Mouse (Mus musculus): ENCODE data around the gene Arid3a. TPM values are rescaled to one million over a fixed set of nuclear protein-coding genes. Genes with fewer than 3 reads are reported as not detected.

The Arid3a gene
- polyA plus RNA-seq, 1 experiment from 2014 or later, result 2.9 TPM

DNA sequence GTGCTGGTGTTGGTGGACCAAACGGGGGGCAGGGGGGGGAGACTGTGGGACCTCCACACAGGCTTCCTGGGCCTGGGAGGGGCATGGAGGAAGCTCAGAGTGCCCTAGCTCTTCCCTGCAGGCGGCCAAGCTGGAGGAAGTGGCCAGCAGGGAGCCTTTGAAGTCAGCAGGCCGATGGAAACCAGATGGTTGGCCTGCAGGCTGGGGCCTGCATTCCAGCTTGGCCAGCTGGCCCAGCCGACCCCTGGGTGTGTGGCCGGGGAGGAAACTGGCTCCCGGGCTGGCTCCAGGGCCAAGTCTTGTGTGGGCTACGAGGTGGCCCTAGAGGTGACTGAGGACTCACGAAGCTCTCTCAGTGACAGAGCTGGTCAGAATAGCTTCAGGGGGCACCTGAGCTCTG lies 5.9 kb downstream of the Arid3a start:
- ATAC-seq (replicated peaks), result no peak
- H3K27ac ChIP-seq, result peak overlapping the region; percentile 39; the same call in 1 of the 2 replicates
- no peaks in the 10 kb centered on the region for H3K27me3 ChIP-seq (replicated peaks)
- H3K9me3 ChIP-seq, result no peaks in the 10 kb centered on the region
- peaks cover 50% of the 10 kb centered on the region for H3K4me1 ChIP-seq
- H3K36me3 ChIP-seq (replicated peaks), result peaks cover 6% of the 10 kb centered on the region; the same call in 1 of the 2 replicates
- whole genome bisulfite sequencing, result 27% methylated on average over 8 of the region's 8 CpGs
- no peak overlapping the region for H3K4me3 ChIP-seq
- no peak overlapping the region for H3K4me2 ChIP-seq
- no peak overlapping the region for H3K9ac ChIP-seq

DNA sequence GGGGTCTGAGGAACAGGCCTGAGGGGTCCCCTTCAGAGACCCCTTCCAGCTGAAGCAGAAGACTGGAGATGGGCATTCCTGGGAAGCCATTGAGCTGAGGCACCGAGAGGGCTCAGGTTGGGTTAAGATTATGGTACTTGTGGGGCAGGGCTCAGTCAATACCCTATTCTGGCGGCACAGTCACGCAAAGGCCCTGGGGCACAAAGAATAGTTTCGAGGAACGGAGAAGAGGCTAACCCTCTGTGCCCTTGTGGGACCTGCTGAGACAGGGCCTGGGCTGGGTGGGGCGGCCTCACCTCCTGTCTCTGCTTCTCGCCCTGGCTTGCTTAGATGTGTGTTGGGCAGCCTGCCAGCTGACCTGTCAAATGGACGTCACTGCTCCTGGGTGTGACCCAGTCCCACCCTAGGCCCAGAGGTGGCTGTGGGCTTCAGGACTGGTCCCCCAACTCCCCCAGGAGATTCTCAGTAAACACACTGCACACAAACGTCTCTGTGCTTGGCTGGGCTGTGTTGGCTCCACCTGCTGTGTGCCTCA lies 6.4 kb downstream of the Arid3a start:
- no peak for ATAC-seq (replicated peaks)
- Histone ChIP-seq H3K36me3 (replicated peaks) (peaks cover 6% of the 10 kb centered on the region; the same call in 1 of the 2 replicates), H3K27me3 (replicated peaks) (no peaks in the 10 kb centered on the region), H3K4me1 (peaks cover 50% of the 10 kb centered on the region), H3K4me3 (no peak overlapping the region), H3K9me3 (no peaks in the 10 kb centered on the region), H3K4me2 (0 out of 2 replicates have a peak overlapping the region, but pooled peaks have one; percentile 2), H3K27ac (peak overlapping the region; percentile 42; the same call in 1 of the 2 replicates), H3K9ac (no peak overlapping the region)
- WGBS, result 69% methylated on average over 9 of the region's 9 CpGs

DNA sequence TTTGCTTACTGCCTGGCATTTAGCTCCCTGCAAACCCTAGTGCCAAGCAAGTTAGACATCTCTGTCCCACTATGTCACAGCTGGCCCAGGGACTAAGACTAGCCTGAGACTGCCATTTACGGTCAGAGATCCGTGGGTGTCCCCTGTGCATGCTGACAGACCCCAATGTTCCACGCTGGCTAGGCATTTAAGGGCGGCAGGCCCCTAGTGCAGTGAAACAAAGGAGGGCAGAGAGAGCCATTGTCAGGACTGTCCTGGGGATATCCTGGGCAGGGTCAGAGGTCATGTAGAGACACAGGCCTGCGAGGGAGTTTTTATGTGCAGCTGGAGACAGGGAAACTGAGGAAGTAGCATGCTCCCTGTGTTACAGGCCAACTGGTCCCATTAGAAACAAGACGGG lies 7.0 kb downstream of the Arid3a start:
- 36% methylated on average over 6 of the region's 6 CpGs for WGBS
- Histone ChIP-seq H3K27ac (peak overlapping the region; percentile 42; the same call in 1 of the 2 replicates), H3K4me1 (peaks cover 45% of the 10 kb centered on the region), H3K9me3 (no peaks in the 10 kb centered on the region), H3K4me2 (no peak overlapping the region), H3K36me3 (replicated peaks) (peaks cover 6% of the 10 kb centered on the region; the same call in 1 of the 2 replicates), H3K4me3 (no peak overlapping the region), H3K9ac (no peak overlapping the region), H3K27me3 (replicated peaks) (no peaks in the 10 kb centered on the region)
- no peak for ATAC-seq (replicated peaks)

DNA sequence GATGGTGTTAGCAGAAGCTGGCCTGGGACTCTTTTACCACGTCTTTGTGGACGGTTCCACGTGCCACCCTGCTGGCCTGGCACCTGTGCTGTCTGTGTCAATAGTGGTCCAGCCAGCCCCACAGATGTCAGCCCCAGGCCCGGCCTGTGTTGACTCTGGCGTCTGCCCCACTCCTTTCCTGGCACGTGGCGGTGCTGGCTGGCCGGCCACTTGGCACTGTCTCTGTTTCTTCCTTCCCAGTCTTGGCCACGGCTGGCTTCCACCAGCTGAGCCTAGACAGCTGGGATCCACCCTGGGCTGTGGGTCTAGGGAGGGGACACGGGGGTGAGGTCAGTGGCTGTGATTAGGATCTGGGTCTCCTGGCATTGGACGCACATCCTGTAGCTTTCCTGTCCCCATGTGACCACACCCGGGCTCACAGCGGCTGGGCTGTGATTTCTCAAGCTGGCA lies 7.5 kb downstream of the Arid3a start:
- Histone ChIP-seq H3K4me2 (no peak overlapping the region), H3K9me3 (no peaks in the 10 kb centered on the region), H3K4me3 (no peak overlapping the region), H3K9ac (no peak overlapping the region), H3K36me3 (replicated peaks) (peaks cover 6% of the 10 kb centered on the region; the same call in 1 of the 2 replicates), H3K27me3 (replicated peaks) (no peaks in the 10 kb centered on the region), H3K4me1 (peaks cover 41% of the 10 kb centered on the region), H3K27ac (0 out of 2 replicates have a peak overlapping the region, but pooled peaks have one; percentile 42)
- ATAC-seq (replicated peaks), result peak; percentile 20; the same call in 1 of the 2 replicates
- 71% methylated on average over 13 of the region's 13 CpGs for WGBS

DNA sequence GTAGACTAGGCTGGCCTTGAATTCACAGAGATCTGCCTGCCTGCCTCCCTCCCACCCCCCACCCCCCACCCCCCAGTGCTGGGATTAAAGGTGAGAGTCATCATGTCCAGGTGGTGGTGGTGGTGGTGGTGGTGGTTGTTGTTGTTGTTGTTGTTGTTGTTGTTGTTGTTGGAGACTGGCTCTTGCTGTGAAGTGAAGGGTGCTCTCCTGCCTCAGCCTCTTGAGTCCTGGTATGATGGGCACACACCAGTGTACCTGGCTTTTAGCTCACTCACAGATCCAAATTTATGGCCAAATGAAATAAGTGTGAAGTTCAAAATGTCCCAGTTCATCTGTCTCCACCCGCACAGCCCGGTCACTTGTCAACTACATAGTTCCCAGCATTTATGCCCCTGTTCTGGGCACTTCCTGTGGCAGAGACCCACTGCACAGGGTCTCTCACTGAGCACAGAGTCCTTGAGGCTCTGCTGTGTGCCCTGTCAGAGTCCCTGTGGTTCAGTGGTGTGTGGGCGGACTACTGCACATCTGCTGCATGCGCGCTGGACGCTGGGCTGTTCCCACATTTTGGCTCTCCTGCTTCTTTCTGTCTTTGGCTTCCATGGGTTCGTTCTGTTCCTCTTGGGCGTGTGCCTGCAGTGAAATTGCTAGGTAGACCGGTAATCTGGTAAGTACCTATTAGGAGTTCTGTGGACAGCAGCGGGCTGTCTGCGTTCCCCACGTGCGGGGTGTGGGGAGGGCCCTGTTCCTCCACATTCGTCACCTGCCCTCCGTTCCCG lies 8.1 kb downstream of the Arid3a start:
- ATAC-seq (replicated peaks), result no peak
- 0 out of 2 replicates have a peak overlapping the region, but pooled peaks have one; percentile 14 for H3K27ac ChIP-seq
- H3K4me1 ChIP-seq, result peaks cover 34% of the 10 kb centered on the region
- 90% methylated on average over 16 of the region's 16 CpGs for WGBS
- H3K4me3 ChIP-seq, result no peak overlapping the region
- H3K9ac ChIP-seq, result no peak overlapping the region
- H3K4me2 ChIP-seq, result no peak overlapping the region
- peaks cover 6% of the 10 kb centered on the region; the same call in 1 of the 2 replicates for H3K36me3 ChIP-seq (replicated peaks)
- H3K9me3 ChIP-seq, result no peaks in the 10 kb centered on the region
- H3K27me3 ChIP-seq (replicated peaks), result no peaks in the 10 kb centered on the region

DNA sequence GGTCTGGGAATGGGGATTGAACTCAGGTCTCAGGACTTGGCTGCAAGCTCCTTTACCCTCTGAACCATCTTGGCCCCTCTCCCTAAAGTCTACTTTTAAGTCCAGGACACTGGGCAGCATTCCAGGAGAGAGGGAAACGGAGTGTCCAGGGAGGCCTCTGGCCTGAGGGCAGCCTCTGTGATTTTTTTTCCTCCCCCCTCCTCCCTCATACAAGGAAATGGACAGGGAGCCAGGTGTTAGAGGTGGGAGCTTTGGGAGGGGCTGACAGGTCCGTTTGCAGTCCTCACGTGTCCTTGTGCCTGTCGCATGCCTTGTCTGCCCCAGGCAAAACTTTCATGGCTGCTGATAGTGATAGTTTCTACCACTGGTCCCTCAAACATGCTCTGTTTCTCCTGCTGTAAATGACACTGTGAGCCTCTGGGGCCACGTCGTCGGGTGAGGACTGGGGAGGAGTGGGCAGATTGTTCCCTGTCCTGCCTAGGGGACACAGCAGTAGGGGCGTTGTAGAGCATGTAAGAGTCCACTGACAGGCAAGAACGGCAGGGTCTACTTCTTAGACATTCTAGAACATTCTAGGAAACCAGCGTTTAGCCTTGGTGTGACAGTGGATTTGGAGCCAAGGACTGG lies 9.6 kb downstream of the Arid3a start:
- 73% methylated on average over 10 of the region's 10 CpGs for WGBS
- ATAC-seq (replicated peaks), result no peak
- no peak overlapping the region for H3K4me2 ChIP-seq

DNA sequence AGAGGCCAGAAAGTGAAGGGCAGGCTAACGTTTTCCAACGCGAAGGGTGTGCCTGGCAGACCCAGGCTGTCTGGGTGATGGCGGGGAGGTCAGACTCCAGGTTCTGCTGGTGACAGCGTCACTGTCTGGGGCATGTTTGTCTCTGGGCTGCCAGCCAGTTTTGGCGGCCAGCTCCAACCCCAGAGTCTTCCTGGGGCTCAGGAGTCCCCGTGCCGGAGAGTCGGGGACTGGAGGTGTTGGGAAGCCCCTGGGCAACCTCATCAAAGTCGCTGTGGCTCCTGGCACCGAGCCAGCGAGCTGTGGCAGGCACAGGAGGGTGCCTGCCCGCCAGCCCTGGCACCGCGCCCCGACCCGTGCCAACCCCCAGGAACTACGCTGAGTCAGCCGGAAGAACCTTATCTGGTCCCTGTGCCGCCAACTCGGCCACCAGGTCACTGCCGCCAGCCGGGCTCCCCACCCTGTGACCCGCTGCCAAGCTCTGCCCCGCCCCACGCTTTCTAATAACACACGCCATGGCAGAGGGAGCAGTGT lies 10.1 kb downstream of the Arid3a start:
- Histone ChIP-seq H3K9me3 (no peaks in the 10 kb centered on the region), H3K4me3 (no peak overlapping the region), H3K27me3 (replicated peaks) (no peaks in the 10 kb centered on the region), H3K27ac (0 out of 2 replicates have a peak overlapping the region, but pooled peaks have one; percentile 12), H3K4me1 (peaks cover 34% of the 10 kb centered on the region), H3K9ac (no peak overlapping the region), H3K36me3 (replicated peaks) (no peaks in the 10 kb centered on the region; the same call in 1 of the 2 replicates), H3K4me2 (no peak overlapping the region)
- no peak for ATAC-seq (replicated peaks)
- WGBS, result 60% methylated on average over 27 of the region's 27 CpGs

More for the DNA sequence above, 9.6 kb downstream of the Arid3a start:
- Histone ChIP-seq H3K9me3 (no peaks in the 10 kb centered on the region), H3K4me1 (peaks cover 34% of the 10 kb centered on the region), H3K27me3 (replicated peaks) (no peaks in the 10 kb centered on the region), H3K27ac (0 out of 2 replicates have a peak overlapping the region, but pooled peaks have one; percentile 12), H3K9ac (no peak overlapping the region), H3K36me3 (replicated peaks) (peaks cover 1% of the 10 kb centered on the region; the same call in 1 of the 2 replicates), H3K4me3 (no peak overlapping the region)

DNA sequence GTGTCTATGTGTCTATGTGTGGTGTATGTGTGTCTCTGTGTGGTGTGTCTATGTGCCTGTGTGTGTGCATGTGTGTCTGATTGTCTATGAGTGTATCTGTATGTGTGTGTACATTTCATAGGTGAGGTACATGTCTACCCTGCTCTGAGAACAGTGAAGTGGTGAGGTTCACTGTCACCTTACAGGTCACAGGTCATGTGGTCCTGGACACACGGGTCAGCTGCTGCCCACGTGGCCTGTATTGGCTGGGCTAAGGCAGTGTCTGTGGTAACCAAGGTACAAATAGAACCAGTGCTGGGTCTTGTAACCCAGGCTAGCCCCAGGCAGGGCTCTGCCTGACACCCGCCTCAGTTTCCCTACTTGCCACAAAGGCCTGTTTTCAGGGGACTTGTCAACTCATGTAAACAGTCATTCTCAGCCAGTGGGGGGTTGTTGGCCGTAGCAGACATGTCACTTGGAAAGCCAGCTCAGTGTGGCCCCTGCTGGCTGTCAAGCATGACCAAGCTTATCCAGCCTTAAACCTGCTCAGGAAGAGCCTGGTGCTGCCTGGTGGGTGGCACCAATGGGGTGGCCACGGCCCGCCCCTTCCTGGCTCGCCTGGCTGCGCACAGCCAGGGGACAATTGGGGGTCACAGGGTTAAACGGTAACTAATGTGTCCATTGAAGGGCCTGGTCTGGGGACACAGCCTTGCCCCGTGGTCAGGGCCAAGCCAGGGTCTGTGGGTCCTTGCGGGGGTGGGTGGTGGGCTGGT lies 11.1 kb downstream of the Arid3a start:
- Histone ChIP-seq H3K27me3 (replicated peaks) (no peaks in the 10 kb centered on the region), H3K27ac (no peak overlapping the region), H3K9me3 (no peaks in the 10 kb centered on the region), H3K9ac (no peak overlapping the region), H3K4me3 (no peak overlapping the region), H3K4me1 (peaks cover 26% of the 10 kb centered on the region), H3K4me2 (no peak overlapping the region), H3K36me3 (replicated peaks) (no peaks in the 10 kb centered on the region; the same call in 1 of the 2 replicates)
- no peak for ATAC-seq (replicated peaks)
- 49% methylated on average over 11 of the region's 11 CpGs for WGBS

DNA sequence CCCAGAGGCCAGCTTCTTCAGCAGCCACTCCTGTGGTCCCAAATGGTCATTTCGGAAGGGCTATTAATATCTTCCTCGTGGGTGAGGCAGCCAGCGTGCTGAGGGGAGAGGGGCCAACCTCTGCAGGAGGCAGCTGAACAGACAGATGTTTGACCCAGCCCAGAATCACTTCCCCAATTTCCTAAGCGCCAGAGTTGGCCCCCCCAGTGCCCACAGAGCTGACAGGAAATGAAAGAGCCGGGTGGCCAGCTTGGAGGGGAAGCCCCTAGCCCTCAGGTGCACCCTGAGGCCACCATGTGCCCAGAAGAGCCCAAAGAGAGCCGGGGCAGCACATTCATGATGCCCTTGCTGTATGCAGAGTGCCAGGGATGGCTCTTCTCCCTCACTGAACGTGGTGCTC lies 13.9 kb downstream of the Arid3a start:
- no peak overlapping the region for H3K4me3 ChIP-seq
- H3K9me3 ChIP-seq, result no peaks in the 10 kb centered on the region
- WGBS, result 75% methylated on average over 7 of the region's 7 CpGs
- no peak for ATAC-seq (replicated peaks)
- no peak overlapping the region for H3K27ac ChIP-seq
- no peaks in the 10 kb centered on the region for H3K27me3 ChIP-seq (replicated peaks)
- H3K9ac ChIP-seq, result no peak overlapping the region
- no peaks in the 10 kb centered on the region for H3K36me3 ChIP-seq (replicated peaks)
- H3K4me1 ChIP-seq, result peaks cover 16% of the 10 kb centered on the region
- no peak overlapping the region for H3K4me2 ChIP-seq

DNA sequence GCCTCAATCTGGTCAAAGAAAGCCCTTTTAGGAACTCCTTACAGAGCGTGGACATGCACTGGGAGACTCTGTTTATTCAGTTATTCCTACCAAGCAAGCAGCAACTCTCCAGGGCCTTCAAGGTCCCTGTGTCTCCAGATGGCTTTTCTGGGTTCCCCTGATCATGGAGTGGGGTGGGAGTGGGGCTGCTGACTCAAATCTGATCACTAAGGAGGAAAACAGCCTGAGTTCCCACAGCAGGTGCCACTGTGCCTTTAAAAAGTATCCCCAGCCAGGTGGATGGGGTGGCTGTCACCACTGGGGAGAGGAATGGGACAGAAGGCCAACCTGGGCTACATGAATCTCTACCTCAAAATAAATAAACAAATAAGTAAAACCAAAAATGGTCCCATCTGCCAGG lies 16.1 kb downstream of the Arid3a start:
- ATAC-seq (replicated peaks), result no peak
- peaks cover 10% of the 10 kb centered on the region for H3K4me1 ChIP-seq
- H3K36me3 ChIP-seq (replicated peaks), result no peaks in the 10 kb centered on the region
- WGBS, result 85% methylated on average over 1 of the region's 1 CpGs
- H3K27me3 ChIP-seq (replicated peaks), result no peaks in the 10 kb centered on the region
- no peak overlapping the region for H3K27ac ChIP-seq
- no peaks in the 10 kb centered on the region for H3K9me3 ChIP-seq
- H3K4me2 ChIP-seq, result no peak overlapping the region
- no peak overlapping the region for H3K9ac ChIP-seq
- H3K4me3 ChIP-seq, result no peak overlapping the region

DNA sequence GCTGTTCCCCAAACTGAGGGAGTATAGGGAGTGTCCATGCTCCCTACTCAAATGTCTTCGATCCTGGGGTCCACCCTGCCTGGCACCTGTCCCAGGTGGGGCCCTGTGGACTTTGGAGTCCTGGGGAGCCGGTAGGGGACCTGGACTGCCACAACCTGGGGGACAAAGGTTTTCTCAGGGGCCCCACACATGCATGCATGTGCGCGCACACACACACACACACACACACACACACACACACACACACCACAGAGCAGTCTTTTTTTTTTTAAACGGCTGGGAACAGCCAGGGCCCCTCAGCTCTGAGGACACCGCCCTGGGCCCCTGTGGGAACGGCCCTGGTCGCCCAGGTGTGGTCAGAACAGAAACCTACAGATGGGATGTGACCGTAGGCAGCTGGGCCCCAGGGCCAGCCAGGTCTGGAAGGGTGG lies 16.6 kb downstream of the Arid3a start:
- Histone ChIP-seq H3K27me3 (replicated peaks) (no peaks in the 10 kb centered on the region), H3K9me3 (no peaks in the 10 kb centered on the region), H3K4me3 (no peak overlapping the region), H3K4me1 (peaks cover 10% of the 10 kb centered on the region), H3K4me2 (no peak overlapping the region), H3K9ac (no peak overlapping the region), H3K27ac (no peak overlapping the region), H3K36me3 (replicated peaks) (no peaks in the 10 kb centered on the region)
- 75% methylated on average over 9 of the region's 9 CpGs for WGBS
- no peak for ATAC-seq (replicated peaks)
